Mouse (Mus musculus) gastrocnemius, postnatal 36 days (tissue): Measurements from ENCODE around the gene Zgrf1. TPM values are rescaled to one million over a fixed set of nuclear protein-coding genes. Genes with fewer than 3 reads are reported as not detected.

Experiments used
- DNase-seq, 2 experiments: peaks; one replicate each; pipeline ENCODE4 v3.0.0; 2022
- intact Hi-C: fragments of 180-260 bp; cut with DNase I; formaldehyde crosslinking; loops from one replicate; pipeline ENCODE4 v1.15.1; 2025
- microRNA-seq, 2 experiments: library from miRNA; unstranded; fragments of <30 nt; microRNA quantifications; one replicate each; pipeline ENCODE4 v1.2.0; 2021
- total RNA-seq, 2 experiments: library from RNA; stranded (reverse); gene quantifications; 2 replicates each; pipeline ENCODE4 v1.2.3; 2021

Gene Zgrf1
- total RNA-seq, 2 experiments from 2014 or later = 0.59 to 0.64 TPM

- intact Hi-C loops = loop anchor here (2.0 kb wide), 1 partner anchor 314 kb away; no protein-coding TSS in a partner anchor
- peak; percentile 52 to 62 for DNase-seq
Observed at GRCm38 (mm10) chr3:127634101-127634983, 81.1 kb downstream of the Zgrf1 start.

DNA sequence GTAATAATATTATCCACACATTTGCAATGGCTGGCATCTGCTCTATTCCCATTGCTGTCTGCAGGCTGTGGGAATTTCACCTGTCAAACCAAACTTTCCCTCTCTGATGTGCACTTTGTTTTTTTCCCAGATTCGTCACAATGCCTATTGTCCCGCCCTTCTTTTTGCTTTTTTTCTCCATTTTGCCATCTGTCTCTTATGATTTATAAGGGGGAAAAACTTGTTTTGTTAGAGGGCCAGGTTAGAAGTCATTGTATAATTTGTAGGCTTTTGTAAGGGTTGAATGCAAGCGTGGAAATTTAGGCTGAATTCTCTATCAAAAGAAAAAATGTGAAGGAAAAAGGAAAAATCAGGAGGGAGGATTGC, 81.7 kb downstream of the Zgrf1 start:
- no peak for DNase-seq
- intact Hi-C loops = loop anchor here (2.0 kb wide), 1 partner anchor 314 kb away; no protein-coding TSS in a partner anchor

DNA sequence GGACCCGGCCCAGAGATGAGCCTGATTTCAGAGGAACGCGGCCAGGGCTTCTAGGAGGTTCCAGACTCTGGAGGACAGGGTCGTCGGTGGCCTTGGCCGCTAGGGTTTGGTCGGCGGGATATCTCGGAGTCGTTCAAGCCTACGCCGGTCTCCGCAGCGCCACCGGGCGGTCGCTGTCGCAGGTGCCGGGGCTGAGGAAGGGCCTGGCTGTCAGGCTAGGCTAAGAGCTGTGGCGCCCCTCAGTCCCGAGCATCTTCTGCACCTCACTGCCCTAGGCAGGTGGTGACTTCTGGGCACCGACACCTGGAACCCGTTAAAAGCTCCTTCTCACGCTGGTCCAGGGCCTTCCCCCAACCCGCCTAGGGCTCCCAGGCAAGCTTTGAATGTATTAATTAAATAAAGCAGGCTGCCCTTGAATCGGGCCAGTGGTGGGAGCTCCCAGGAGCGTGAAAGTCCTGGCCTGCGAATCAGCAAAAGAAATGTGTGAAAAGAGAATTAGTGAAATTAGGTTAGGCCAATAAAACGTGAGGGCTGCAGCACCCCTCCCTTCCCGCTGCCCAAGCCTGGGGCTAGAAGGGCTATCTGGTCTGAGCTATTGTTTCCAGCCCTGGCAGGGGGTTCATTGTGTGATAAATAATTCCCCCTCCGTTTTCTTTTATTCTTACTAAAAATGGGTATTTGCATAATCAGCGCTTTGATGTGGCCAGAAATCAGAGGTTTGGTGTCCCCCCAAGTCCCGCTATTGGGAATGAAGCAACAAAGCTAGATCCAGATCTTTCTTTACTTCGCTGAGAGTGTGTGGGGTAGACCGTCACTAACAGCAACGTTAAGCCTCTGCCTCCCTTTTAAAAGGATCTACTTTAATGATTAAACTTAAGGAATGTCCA, 86.8 kb downstream of the Zgrf1 start:
- no peak for DNase-seq
- intact Hi-C loops = no loop called here

DNA sequence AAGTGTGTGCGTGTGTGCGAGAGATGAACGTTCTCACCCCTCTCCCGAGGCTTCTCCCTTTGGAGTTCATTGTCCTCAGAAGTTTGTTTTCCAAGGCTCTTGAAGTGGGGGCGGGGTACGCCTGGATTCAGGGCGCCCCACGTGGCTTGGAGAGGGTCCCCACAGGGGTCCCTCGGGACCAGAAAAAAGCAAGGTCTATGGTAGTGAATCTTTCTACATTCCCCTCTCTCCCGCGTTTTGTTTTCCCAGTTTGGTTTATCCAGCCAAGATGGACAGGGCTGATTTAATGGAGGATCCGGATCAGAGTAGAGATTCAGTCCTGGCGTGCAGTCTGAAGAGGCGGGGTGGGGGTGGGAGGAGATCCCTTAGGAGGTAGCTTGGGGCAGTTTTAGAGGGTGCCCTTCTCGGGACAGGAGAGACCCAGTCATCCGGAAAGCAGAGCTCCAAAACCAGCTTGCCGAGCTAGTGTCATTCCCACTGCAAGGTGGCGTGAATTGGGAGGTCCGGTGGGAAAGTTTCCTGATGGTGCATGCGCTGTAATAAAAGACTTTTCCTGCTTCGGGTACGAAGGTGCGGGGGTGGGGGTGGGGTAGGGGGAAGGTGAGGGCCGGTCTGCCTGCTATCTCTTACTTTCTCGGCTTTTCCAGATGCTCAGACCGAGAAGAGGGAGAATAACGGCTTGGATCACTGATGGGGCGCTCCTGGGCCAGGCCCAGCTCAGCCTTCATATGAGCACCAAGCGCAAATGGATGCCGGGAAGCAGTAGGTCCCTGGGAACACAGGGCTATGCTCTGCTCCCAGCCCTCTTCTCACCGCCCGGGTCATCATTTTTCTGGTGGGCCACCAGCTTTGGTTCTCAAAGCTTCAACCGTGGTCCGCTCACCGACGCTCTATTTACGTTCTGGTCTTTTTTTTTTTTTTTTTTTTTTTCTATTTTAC, 87.7 kb downstream of the Zgrf1 start:
- DNase-seq = no peak
- intact Hi-C loops = no loop called here

DNA sequence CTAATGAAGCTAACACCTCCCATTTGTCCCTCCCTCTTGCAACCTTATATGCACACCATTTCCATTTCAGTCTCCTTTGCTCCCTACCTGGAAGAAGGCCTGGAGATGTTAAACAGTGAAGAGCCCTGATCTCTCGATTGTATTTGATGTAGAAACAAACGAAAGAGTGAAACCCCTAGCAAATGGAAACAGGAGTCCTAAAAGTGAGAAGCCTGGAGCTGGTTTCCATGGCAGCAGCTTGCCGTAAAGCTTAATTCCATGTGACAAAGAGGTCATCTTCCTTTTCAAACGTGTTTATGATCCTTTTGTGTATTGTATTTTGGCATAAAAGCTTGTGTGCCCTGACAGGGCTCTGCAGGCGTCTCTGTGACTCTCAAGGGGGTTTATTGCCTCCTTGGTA, 88.9 kb downstream of the Zgrf1 start:
- intact Hi-C loops = no loop called here
- no peak for DNase-seq

DNA sequence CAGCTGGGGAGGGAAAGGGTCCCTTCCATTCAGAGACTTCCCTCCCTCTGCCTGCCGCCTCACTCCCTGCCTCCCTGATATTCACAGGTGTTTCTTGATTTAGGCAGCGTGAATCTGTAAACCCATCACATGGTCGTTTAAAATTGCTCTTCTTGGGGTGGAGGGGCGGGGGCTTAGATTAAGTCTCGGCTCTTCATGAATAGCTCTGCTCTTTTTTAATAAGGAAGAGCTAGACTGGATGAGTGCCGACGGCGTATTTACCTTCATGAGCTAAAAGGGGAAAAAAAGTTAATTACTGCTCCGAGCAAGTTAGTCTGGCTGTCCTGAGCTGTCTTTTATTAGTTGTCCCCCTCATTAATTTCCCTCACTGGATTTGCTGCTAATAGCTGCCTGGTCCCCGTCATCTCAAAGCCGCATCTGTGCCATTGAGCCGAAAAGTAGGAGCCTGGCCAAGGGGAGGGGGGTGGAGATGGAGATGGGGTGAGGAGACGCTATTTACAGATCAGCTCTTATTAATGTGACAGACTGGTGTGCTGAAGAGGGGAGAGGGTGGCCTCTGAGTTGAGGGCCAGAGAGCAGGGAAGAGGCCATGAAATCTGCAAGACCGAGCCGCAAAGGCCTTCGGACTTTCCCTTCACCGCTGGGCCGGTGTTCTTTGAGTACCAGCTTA, 93.0 kb downstream of the Zgrf1 start:
- intact Hi-C loops = no loop called here
- no peak for DNase-seq

DNA sequence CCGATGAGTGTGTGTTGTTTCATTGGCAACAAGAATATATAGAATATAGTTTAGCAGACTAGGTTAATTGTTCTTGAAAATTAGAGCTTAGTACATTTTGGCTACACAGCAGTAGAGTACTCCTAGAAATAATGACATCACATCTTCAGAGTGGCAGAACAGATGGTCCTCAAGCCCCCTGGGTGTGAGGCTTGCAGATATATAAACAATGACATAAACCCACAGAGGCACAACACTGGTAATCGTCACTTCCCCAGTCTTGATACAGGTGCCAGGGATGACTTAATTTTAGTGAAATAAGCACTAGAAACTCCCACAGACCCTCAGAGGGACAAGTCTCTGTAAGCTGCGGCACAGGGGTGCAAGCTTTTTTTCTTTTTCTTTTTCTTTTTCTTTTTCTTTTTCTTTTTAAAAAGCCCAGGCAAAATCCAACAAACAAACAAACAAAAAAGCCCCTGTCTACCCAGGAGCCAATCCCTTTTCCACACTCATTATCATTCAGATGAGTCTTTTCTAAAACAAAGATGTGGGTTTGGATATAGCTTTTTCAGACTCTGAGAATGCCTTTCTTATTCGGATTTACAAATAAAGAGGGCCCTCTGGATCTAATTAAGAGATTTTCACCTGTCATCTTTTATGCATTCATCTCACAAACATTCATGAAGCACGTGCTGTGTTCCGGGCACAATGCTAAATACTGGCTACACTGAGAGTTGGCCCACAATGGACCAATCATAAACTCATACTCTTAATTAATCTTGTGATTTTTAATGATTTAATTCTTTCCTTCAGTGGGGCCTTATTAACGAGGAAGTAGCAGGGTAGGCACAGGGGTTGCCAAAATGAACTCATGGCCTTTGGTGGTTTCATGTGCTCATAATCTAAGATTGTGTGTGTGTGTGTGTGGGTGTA, 98.7 kb downstream of the Zgrf1 start:
- intact Hi-C loops = no loop called here
- no peak for DNase-seq

DNA sequence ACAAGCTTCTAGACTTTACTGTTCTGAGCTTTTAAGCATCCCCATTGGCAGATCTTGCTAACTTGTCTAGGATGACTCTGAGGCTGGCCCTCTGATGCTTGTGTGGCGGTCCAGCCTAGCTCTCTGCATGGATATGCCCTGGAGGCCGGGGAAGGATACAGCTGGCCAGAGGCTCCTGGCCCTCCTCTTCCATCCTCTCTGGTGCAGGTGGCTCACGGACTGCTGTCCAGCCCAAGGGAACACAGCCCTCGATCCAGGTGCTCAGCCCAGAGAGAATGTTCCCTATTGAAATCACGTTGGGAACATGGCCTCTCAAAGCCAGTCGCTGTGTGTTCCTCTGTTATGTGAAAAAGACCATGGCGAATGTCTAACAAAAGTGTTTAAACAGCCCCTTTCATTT, 107.4 kb downstream of the Zgrf1 start:
- intact Hi-C loops = no loop called here
- no peak for DNase-seq

GRCm38 (mm10) chr3:127661646-127662531, 108.6 kb downstream of the Zgrf1 start:
- intact Hi-C loops = no loop called here
- DNase-seq = no peak

Small RNA genes lying within 50 kb of the gene (microRNA-seq; reads per million reads assigned to microRNA genes)
- gene Mir302a (0.74 to 1.1 reads per million in 2 experiments), gene Mir302b (0 to 1.1 reads per million in 2 experiments), gene Mir302c (0 reads per million in 2 experiments), gene Mir302d (0.72 to 0.74 reads per million in 2 experiments), gene Mir367 (0 reads per million in 2 experiments)

Other genes with a start within 250 kb of the Zgrf1 start
- gene Ank2, start 54.1 kb upstream of the Zgrf1 start, total RNA-seq = 100 to 1,000 TPM; 108 to 109 TPM
- gene Larp7, start 140 bp upstream of the Zgrf1 start, total RNA-seq = 1 to 10 TPM; 7.0 to 8.0 TPM
- not detected for gene Neurog2, start 79.6 kb downstream of the Zgrf1 start, total RNA-seq
- gene Alpk1, start 227.0 kb downstream of the Zgrf1 start, total RNA-seq = 1 to 10 TPM; 1.1 to 1.4 TPM
- gene Tifa, start 236.3 kb downstream of the Zgrf1 start, total RNA-seq = 1 to 10 TPM in 1 of 2 experiments, under 1 TPM in 1; 0.59 to 1.0 TPM